Mouse (Mus musculus) CH12.LX (cell line): ENCODE results near the gene Slc16a3. TPM values are rescaled to one million over a fixed set of nuclear protein-coding genes. Genes with fewer than 3 reads are reported as not detected.
A peak's percentile ranks its signal among the peaks of the same experiment; 100 is the strongest.

Experiments used
- DNase-seq: peaks from one replicate; pipeline ENCODE4 v3.0.0-alpha.2; 2013; ENCODE audit errors: extremely low read depth
- H3K27ac ChIP-seq: 2 replicates; pipeline ENCODE4 v1.5.1; 2012; ENCODE audit warnings: low read depth, mild to moderate bottlenecking, control low read depth, moderate library complexity; ENCODE audit not compliant: insufficient read depth
- H3K27me3 ChIP-seq: replicated peaks from 2 replicates; pipeline ENCODE3; 2012; ENCODE audit warnings: inconsistent platforms
- H3K36me3 ChIP-seq, 2 experiments: replicated peaks in 1 of 2; 2 replicates each; pipeline versions ENCODE3 to v1.6.1; 2012; ENCODE audit warnings: inconsistent platforms in 1 of 2, low read length in 1 of 2, mild to moderate bottlenecking in 1 of 2, mixed read lengths in 1 of 2, moderate library complexity in 1 of 2; ENCODE audit not compliant: control insufficient read depth in 1 of 2, insufficient read depth in 1 of 2
- H3K4me1 ChIP-seq, 2 experiments: 2 replicates each; pipeline ENCODE4 v1.6.1; 2012; ENCODE audit warnings: inconsistent platforms in 1 of 2, moderate library complexity in 1 of 2; ENCODE audit not compliant: insufficient read depth in 2 of 2, control insufficient read depth in 1 of 2
- H3K4me2 ChIP-seq: 2 replicates; pipeline ENCODE4 v1.6.1; 2012; ENCODE audit warnings: low read depth, mild to moderate bottlenecking, control low read depth; ENCODE audit not compliant: poor library complexity, insufficient read depth, severe bottlenecking
- H3K4me3 ChIP-seq, 3 experiments: fragments of 150-350 bp in 1 of 3; sonication (generic) in 1 of 3; replicated peaks in 1 of 3; 2 replicates each; pipeline versions ENCODE3 to v1.5.1; 2011 to 2012; ENCODE audit warnings: low read depth in 2 of 3, low read length in 2 of 3, mild to moderate bottlenecking in 2 of 3, moderate library complexity in 2 of 3, control low read depth in 1 of 3, improper control_type of control experiment in 1 of 3, inconsistent platforms in 1 of 3, mixed read lengths in 1 of 3; ENCODE audit not compliant: poor library complexity in 1 of 3
- H3K79me2 ChIP-seq: replicated peaks from 2 replicates; pipeline ENCODE4 v1.6.1; 2012; ENCODE audit warnings: mild to moderate bottlenecking, moderate library complexity; ENCODE audit not compliant: control insufficient read depth, poor library complexity, insufficient read depth, severe bottlenecking; ENCODE audit errors: extremely low read depth
- H3K9ac ChIP-seq: 2 replicates; pipeline ENCODE4 v1.6.1; 2012; ENCODE audit warnings: low read depth, mild to moderate bottlenecking, control low read depth, moderate library complexity; ENCODE audit not compliant: insufficient read depth
- H3K9me3 ChIP-seq: replicated peaks from 2 replicates; pipeline ENCODE3; 2012; ENCODE audit warnings: low read length, inconsistent platforms, mixed read lengths
- CHD1 ChIP-seq: IDR thresholded peaks from 2 replicates; pipeline ENCODE4 v1.6.1; 2012; ENCODE audit warnings: low read depth, low read length, improper control_type of control experiment, inconsistent platforms
- CHD2 ChIP-seq: IDR thresholded peaks from 2 replicates; pipeline ENCODE4 v1.6.1; 2011; ENCODE audit warnings: low read length, improper control_type of control experiment
- CTCF ChIP-seq, 2 experiments: IDR thresholded peaks in 1 of 2; conservative IDR thresholded peaks in 1 of 2; 2 replicates each; pipeline ENCODE4 v1.5.1; 2011 to 2012; ENCODE audit warnings: low read depth in 2 of 2, low read length in 2 of 2, improper control_type of control experiment in 1 of 2, inconsistent platforms in 1 of 2, mild to moderate bottlenecking in 1 of 2, moderate library complexity in 1 of 2
- ELF1 ChIP-seq: IDR thresholded peaks from 2 replicates; pipeline ENCODE4 v1.6.1; 2014; ENCODE audit warnings: low read depth, mild to moderate bottlenecking, inconsistent platforms, low read length, improper control_type of control experiment
- EP300 ChIP-seq: IDR thresholded peaks from 2 replicates; pipeline ENCODE4 v1.6.1; 2011; ENCODE audit warnings: low read length, improper control_type of control experiment
- ETS1 ChIP-seq: conservative IDR thresholded peaks from 2 replicates; pipeline ENCODE4 v1.6.1; 2012; ENCODE audit warnings: low read depth, mild to moderate bottlenecking, inconsistent platforms, low read length, improper control_type of control experiment, moderate library complexity
- IRF4 ChIP-seq: IDR thresholded peaks from 2 replicates; pipeline ENCODE4 v1.6.1; 2014; ENCODE audit warnings: low read depth, mild to moderate bottlenecking, inconsistent platforms, low read length, improper control_type of control experiment
- JUN ChIP-seq: IDR thresholded peaks from 2 replicates; pipeline ENCODE4 v1.6.1; 2011; ENCODE audit warnings: low read depth, mild to moderate bottlenecking, low read length, improper control_type of control experiment, moderate library complexity; ENCODE audit not compliant: insufficient read depth
- MAX ChIP-seq: IDR thresholded peaks from 2 replicates; pipeline ENCODE4 v1.6.1; 2011; ENCODE audit warnings: low read length, improper control_type of control experiment
- NELFE ChIP-seq: IDR thresholded peaks from 2 replicates; pipeline ENCODE4 v1.6.1; 2011; ENCODE audit warnings: low read depth, low read length, improper control_type of control experiment
- NRF1 ChIP-seq: IDR thresholded peaks from 2 replicates; pipeline ENCODE4 v1.6.1; 2014; ENCODE audit warnings: low read depth, mild to moderate bottlenecking, inconsistent platforms, low read length, improper control_type of control experiment, moderate library complexity
- PAX5 ChIP-seq: IDR thresholded peaks from 2 replicates; pipeline ENCODE4 v1.6.1; 2012; ENCODE audit warnings: low read length, inconsistent platforms, mixed read lengths
- POLR2A ChIP-seq: IDR thresholded peaks from 2 replicates; pipeline ENCODE4 v1.6.1; 2011; ENCODE audit warnings: low read depth, mild to moderate bottlenecking, improper control_type of control experiment, low read length
- SIN3A ChIP-seq: IDR thresholded peaks from 2 replicates; pipeline ENCODE4 v1.6.1; 2012; ENCODE audit warnings: low read length, improper control_type of control experiment, inconsistent platforms
- TBP ChIP-seq: conservative IDR thresholded peaks from 2 replicates; pipeline ENCODE4 v1.6.1; 2011; ENCODE audit warnings: low read depth, low read length, improper control_type of control experiment
- TCF12 ChIP-seq: IDR thresholded peaks from 2 replicates; pipeline ENCODE4 v1.6.1; 2014; ENCODE audit warnings: low read depth, mild to moderate bottlenecking, inconsistent platforms, low read length, improper control_type of control experiment
- UBTF ChIP-seq: IDR thresholded peaks from 2 replicates; pipeline ENCODE4 v1.6.1; 2012; ENCODE audit warnings: low read depth, mild to moderate bottlenecking, inconsistent platforms, low read length, improper control_type of control experiment, moderate library complexity
- ZC3H11A ChIP-seq: IDR thresholded peaks from 2 replicates; pipeline ENCODE4 v1.6.1; 2012; ENCODE audit warnings: low read depth, mild to moderate bottlenecking, inconsistent platforms, low read length, improper control_type of control experiment
- ZKSCAN1 ChIP-seq: IDR thresholded peaks from 2 replicates; pipeline ENCODE4 v1.6.1; 2012; ENCODE audit warnings: low read depth, inconsistent platforms, low read length, improper control_type of control experiment, borderline replicate concordance
- ZMIZ1 ChIP-seq: IDR thresholded peaks from 2 replicates; pipeline ENCODE4 v1.6.1; 2012; ENCODE audit warnings: low read depth, mild to moderate bottlenecking, inconsistent platforms, low read length, improper control_type of control experiment
- ZNF384 ChIP-seq: IDR thresholded peaks from 2 replicates; pipeline ENCODE4 v1.6.1; 2012; ENCODE audit warnings: low read depth, low read length, improper control_type of control experiment, inconsistent platforms
- dilution Hi-C: fragments of 300-500 bp; cut with MboI; formaldehyde crosslinking; loops from 2 replicates; pipeline ENCODE4 v1.14.3; 2020; ENCODE audit warnings: low sequenced_read_pairs; ENCODE audit not compliant: extremely low pct_unique_long_range_greater_than_20kb, extremely low pct_ligation_motif_present
- in situ Hi-C: fragments of 300-500 bp; cut with MboI; formaldehyde crosslinking; loops from 3 replicates; pipeline ENCODE4 v1.14.3; 2019; ENCODE audit warnings: low sequenced_read_pairs, low pct_ligation_motif_present, low pct_unique_long_range_greater_than_20kb, mixed read lengths
- polyA plus RNA-seq: library from polyadenylated mRNA; unstranded; fragments of >175 nt; gene quantifications from 2 replicates; pipeline ENCODE4 v1.2.1, GENCODE M21; 2012; ENCODE audit warnings: low read depth; ENCODE audit not compliant: insufficient read length
- total RNA-seq, 2 experiments: library from RNA; depleted of rRNA; stranded (reverse); fragments of 300-350 nt in 1 of 2; fragments of >200 nt in 1 of 2; gene quantifications; 2 replicates each; pipeline ENCODE4 v1.2.3; 2012 to 2014

Slc16a3 gene
- total and polyA plus RNA-seq, 3 experiments: 9.7 to 388 (median 130) TPM

GRCm38 (mm10) chr11:120901729-120902486 lies 46.4 kb upstream of the Slc16a3 start:
- Histone ChIP-seq H3K4me2 (no peak overlapping the region), H3K4me3 (no peak overlapping the region), H3K79me2 (no peaks in the 10 kb centered on the region), H3K27me3 (no peaks in the 10 kb centered on the region), H3K4me1 (peaks cover 4 to 23% of the 10 kb centered on the region in 2 experiments; a peak in 3 of 4 replicates), H3K36me3 (peaks cover 5 to 48% of the 10 kb centered on the region in 2 experiments), H3K9me3 (no peaks in the 10 kb centered on the region), H3K9ac (no peak overlapping the region), H3K27ac (no peak overlapping the region)
- dilution Hi-C loops: no loop called here
- TF ChIP-seq UBTF: 0 out of 2 replicates have a peak, but pooled peaks have one; percentile 26
- no peak for TF ChIP-seq MAX
- in situ Hi-C loops: no loop called here
- DNase-seq: peak; percentile 17

- H3K9ac ChIP-seq: no peak overlapping the region
- no peaks in the 10 kb centered on the region for H3K79me2 ChIP-seq
- peaks cover 4 to 23% of the 10 kb centered on the region in 2 experiments; a peak in 3 of 4 replicates for H3K4me1 ChIP-seq
- dilution Hi-C loops (no loop called here), in situ Hi-C loops (no loop called here)
- peaks cover 5 to 48% of the 10 kb centered on the region in 2 experiments for H3K36me3 ChIP-seq
- H3K4me2 ChIP-seq: no peak overlapping the region
- peak; percentile 31 for DNase-seq
- H3K27me3 ChIP-seq: no peaks in the 10 kb centered on the region
- no peak overlapping the region for H3K27ac ChIP-seq
- no peaks in the 10 kb centered on the region for H3K9me3 ChIP-seq
- H3K4me3 ChIP-seq: no peak overlapping the region
- TF ChIP-seq ZC3H11A (no peak), EP300 (no peak)
Observed at GRCm38 (mm10) chr11:120902487-120903142, 45.7 kb upstream of the Slc16a3 start.

- dilution Hi-C loops: no loop called here
- Histone ChIP-seq H3K4me3 (no peak overlapping the region), H3K27me3 (no peaks in the 10 kb centered on the region), H3K4me1 (peaks cover 4 to 23% of the 10 kb centered on the region in 2 experiments; a peak in 3 of 4 replicates), H3K36me3 (peaks cover 5 to 47% of the 10 kb centered on the region in 2 experiments), H3K27ac (no peak overlapping the region), H3K9ac (no peak overlapping the region)
- DNase-seq: no peak
- TF ChIP-seq JUN (no peak), ZMIZ1 (no peak), TCF12 (no peak), ELF1 (no peak), SIN3A (no peak), POLR2A (no peak), CTCF (conservative IDR thresholded peaks at IDR 0.05 in 1 of 2, IDR thresholded peaks at IDR 0.05 in 1 of 2; ENCODE audit: low read depth in 2 of 2, low read length in 2 of 2) (no peak), ZNF384 (no peak), ZC3H11A (no peak), ZKSCAN1 (no peak), ETS1 (no peak), NELFE (no peak), CHD2 (no peak), CHD1 (no peak), NRF1 (no peak), PAX5 (no peak), TBP (no peak), IRF4 (no peak)
- TF ChIP-seq, all 38 proteins: peak for 0
- Histone ChIP-seq H3K79me2 (no peaks in the 10 kb centered on the region), H3K9me3 (peaks cover 3% of the 10 kb centered on the region), H3K4me2 (no peak overlapping the region)
- in situ Hi-C loops: no loop called here
Observed at GRCm38 (mm10) chr11:120903159-120903850, 45.0 kb upstream of the Slc16a3 start.
